Mouse (Mus musculus): ENCODE measurements at regions not wholly inside any gene's neighbourhood (a gene's known extent, or its start where the extent isn't known, plus 50 kb on each side); places are given as distances from the start of the nearest gene placed in this dataset.
"Not testable (repeated sequence)": the region's sequence is repeated elsewhere in the genome, so short reads cannot be mapped to it uniquely, and the experiment has no call there.

- in situ Hi-C loops (cut with MboI; ENCODE audit: low sequenced_read_pairs): no loop called here
Measured at GRCm38 (mm10) chr14:104410730-104411129, 57.1 kb downstream of the Pou4f1 start.

GRCm38 (mm10) chr14:104410292-104410691 is 57.5 kb downstream of the Pou4f1 start:
- in situ Hi-C loops (cut with MboI; ENCODE audit: low sequenced_read_pairs): no loop called here

DNA sequence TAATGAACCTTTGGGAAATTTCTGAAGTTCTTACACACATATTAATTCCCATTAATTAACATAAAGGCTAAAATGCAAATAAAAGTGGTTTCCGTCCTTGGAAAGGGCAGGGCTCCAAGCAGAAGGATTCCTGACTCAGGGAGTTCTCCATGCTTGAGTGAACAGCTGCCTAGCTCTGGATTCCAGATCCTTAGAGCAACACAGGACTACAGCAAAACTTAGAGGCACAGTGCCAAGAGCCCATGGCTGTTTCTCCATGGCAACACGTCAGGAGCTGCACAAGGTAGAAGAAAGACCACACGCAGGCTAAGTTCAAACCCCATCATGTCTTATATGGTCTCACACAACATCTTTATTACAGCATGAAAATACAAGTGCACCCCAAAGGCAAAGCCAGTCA is 61.7 kb downstream of the Pou4f1 start:
- in situ Hi-C loops (cut with MboI; ENCODE audit: low sequenced_read_pairs): no loop called here

GRCm38 (mm10) chr14:104389297-104390071 is 78.3 kb downstream of the Pou4f1 start:
- in situ Hi-C loops (cut with MboI; ENCODE audit: low sequenced_read_pairs): no loop called here

DNA sequence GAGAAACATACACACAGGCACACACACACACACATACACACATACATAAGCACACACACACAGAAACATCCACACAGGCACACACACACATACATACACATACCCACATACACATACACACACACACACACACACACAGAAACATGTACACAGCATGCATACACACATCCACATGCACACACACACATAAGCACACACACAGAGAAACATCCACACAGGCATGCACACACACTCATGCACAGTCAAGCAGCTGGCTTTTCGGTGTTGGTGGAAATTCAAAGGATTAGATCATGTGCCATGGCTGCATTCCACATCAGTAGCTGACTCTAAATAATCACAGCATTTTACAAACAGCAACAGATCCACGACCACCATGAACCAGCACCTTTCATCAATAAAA is 78.9 kb downstream of the Pou4f1 start:
- in situ Hi-C loops (cut with MboI; ENCODE audit: low sequenced_read_pairs): no loop called here

GRCm38 (mm10) chr14:104380986-104381385 is 86.8 kb downstream of the Pou4f1 start:
- in situ Hi-C loops (cut with MboI; ENCODE audit: low sequenced_read_pairs): no loop called here

DNA sequence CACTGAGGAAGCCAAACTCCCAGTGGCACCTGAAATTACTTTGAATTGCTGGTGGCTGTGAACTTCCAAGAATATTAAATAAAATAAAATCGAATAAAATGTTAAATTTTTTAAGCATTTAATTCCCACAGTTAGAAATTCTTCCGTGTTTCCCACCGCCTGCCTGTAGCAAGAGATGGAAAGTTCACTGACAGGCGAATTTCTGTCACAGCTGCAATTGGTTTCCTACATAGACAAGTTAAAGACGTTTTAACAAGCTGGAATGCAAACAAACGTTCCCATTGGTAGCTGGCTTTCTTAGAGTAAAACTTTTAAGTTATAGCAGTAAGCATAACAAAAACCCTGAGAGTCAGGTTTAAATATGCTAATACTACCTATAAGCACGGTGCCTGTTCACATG is 95.0 kb downstream of the Pou4f1 start:
- in situ Hi-C loops (cut with MboI; ENCODE audit: low sequenced_read_pairs): no loop called here

DNA sequence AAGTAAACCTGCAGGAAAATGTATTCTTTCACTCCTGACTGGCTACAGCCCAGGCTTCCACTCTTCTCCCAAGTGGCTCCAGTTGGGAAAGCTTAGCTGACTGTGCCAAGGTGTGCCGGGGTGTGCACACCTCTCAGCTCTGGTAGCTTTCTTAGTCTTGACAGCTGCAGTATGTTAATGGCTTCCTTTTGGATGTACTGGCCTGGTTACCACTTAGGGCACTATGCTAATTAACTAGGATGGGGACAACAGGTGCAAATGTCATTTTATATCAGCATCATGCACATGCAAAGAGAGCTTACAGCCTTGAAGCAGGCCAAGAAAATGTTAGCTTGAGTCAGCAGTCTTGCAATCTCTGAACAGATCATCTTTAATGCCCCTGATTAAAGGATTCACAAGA is 111.2 kb downstream of the Pou4f1 start:
- in situ Hi-C loops (cut with MboI; ENCODE audit: low sequenced_read_pairs): no loop called here

DNA sequence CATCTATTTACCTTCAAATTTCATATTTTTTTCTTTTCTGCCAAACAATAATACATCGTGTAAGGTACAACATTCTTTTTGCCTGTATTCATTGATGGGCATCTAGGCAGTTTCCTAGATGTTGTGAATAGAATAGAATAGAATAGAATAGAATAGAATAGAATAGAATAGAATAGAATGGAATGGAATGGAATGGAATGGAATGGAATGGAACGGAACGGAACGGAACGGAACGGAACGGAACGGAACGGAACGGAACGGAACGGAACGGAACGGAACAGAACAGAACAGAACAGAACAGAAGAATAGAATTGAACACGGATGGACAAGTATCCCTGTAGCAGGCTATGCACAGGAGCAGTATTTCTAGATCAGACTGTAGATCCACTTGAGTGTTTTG is 131.0 kb downstream of the Pou4f1 start:
- in situ Hi-C loops (cut with MboI; ENCODE audit: low sequenced_read_pairs): not testable (repeated sequence)

DNA sequence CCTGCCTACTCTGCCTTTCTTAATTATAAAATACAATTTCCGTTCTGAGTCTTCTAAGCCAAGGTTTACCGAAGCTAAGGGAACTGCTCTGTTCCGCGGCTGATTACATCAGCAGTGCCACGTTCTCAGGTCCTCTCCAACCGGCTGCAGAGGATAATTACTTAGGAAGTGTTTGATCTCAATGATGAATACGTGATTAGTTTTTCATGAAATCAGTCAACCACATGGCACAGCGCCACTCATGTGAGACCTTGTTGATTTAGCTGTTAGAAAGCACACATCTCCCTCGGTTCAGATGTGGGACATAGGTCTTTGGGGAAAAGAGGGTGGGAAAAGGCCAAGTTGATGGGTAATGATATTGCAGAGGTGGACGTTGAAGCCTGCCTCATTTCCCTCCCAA is 141.7 kb downstream of the Pou4f1 start:
- in situ Hi-C loops (cut with MboI; ENCODE audit: low sequenced_read_pairs): no loop called here

- in situ Hi-C loops (cut with MboI; ENCODE audit: low sequenced_read_pairs): no loop called here
Measured at GRCm38 (mm10) chr14:104300141-104300540, 167.7 kb downstream of the Pou4f1 start.

DNA sequence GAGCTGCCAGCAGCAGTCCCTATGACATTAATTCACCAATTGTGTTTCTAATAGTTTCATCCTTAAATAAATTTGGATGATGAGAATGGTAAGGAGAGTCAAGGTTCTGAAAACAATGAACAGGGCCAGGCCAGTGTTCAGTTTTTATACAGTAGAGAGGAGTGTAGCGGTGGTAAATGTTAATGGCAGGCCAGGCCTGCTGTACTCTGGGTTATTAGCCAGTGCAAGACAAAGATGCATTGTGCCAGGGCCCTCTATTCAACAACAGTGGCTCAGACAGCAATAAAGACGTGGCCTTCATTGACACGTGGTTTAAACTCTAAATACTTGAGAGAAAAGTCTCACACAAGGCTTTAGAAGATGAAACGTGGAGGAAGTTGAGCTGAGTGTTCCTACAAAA is 169.5 kb downstream of the Pou4f1 start:
- in situ Hi-C loops (cut with MboI; ENCODE audit: low sequenced_read_pairs): no loop called here

- in situ Hi-C loops (cut with MboI; ENCODE audit: low sequenced_read_pairs): no loop called here
Measured at GRCm38 (mm10) chr14:104297316-104298311, 170.2 kb downstream of the Pou4f1 start.

GRCm38 (mm10) chr14:104293814-104294213 is 174.0 kb downstream of the Pou4f1 start:
- in situ Hi-C loops (cut with MboI; ENCODE audit: low sequenced_read_pairs): no loop called here

DNA sequence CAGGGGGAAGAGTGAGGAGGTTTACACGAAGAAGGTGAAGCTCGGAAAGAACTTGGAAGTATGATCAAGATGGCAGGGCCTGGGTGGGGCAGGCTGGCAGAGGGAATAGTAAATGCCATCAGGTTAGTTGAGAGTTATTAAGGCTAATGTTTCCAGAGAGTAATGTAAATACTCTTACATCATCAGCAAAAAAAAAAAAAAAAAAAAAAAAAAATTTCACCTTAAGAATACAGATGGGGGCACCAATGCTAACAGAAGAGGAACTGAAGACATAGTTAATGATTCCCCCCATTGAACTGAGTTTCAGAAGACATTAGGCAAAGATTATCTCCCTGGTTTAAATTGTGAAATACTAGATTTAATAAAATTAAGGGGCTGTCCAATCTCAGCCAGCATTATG is 174.7 kb downstream of the Pou4f1 start:
- in situ Hi-C loops (cut with MboI; ENCODE audit: low sequenced_read_pairs): no loop called here

DNA sequence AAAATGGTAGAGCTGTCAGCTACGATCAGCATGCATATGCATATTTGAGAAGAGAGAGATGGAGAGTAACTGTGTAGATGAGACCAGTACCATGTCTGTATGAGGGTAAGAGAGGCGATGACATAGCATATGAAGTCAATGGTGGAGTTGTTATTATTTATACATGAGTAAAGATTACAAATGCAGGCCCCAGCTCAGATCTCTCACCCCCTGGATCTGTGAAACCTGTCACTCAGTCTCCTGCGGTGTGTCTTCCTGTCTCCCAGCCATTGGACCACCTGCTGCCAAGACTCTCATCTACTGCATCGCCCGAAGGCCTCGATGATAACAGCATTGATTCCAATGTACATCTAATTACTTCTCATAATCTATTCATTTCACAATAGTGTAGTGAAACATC is 187.4 kb downstream of the Pou4f1 start:
- in situ Hi-C loops (cut with MboI; ENCODE audit: low sequenced_read_pairs): no loop called here

DNA sequence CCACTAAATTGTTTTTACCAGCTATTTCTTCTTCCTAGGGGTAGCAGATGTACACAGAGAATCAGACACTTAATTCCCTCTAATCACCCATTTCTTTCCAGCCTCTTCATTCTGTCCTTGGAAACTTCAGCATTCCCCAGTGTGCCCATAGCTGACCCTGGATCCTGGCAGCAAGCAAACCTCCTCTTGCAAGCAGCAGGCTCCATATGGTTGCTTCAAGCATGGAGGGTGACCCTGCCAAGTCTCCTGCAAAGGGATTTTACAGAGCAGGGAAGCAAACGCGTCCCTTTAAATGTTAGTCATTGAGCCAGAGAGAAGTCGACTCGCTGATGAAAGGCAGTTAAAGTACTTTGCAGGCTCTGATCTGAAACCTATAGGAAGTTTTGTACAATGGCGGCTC is 187.9 kb downstream of the Pou4f1 start:
- in situ Hi-C loops (cut with MboI; ENCODE audit: low sequenced_read_pairs): no loop called here

- in situ Hi-C loops (cut with MboI; ENCODE audit: low sequenced_read_pairs): no loop called here
Measured at GRCm38 (mm10) chr14:104274752-104275151, 193.0 kb downstream of the Pou4f1 start.

- in situ Hi-C loops (cut with MboI; ENCODE audit: low sequenced_read_pairs): no loop called here
Measured at GRCm38 (mm10) chr14:104264919-104265764, 202.7 kb downstream of the Pou4f1 start.

DNA sequence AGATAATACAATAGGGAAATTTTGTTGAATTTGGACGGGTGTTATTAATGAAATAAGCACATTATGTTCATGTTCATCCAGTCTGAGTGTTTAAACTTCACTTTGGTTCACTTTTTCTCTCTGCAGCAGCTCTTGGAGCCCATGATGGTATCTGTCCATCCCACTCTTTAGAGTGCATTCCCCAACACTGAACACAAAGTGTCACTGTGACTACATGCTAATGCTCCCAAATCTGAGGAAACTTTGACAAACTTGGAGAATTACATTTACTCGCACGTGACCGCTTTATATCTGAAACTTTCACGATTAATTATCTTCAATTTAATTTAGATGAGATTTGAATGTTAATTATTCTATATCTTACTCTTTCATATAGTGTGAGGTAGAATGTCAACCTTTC is 250.8 kb downstream of the Pou4f1 start:
- in situ Hi-C loops (cut with MboI; ENCODE audit: low sequenced_read_pairs): no loop called here

- in situ Hi-C loops (cut with MboI; ENCODE audit: low sequenced_read_pairs): no loop called here
Measured at GRCm38 (mm10) chr14:104210719-104211118, 257.1 kb downstream of the Pou4f1 start.
